Mouse (Mus musculus): ENCODE data around the gene Frat2.

Gene Frat2

DNA sequence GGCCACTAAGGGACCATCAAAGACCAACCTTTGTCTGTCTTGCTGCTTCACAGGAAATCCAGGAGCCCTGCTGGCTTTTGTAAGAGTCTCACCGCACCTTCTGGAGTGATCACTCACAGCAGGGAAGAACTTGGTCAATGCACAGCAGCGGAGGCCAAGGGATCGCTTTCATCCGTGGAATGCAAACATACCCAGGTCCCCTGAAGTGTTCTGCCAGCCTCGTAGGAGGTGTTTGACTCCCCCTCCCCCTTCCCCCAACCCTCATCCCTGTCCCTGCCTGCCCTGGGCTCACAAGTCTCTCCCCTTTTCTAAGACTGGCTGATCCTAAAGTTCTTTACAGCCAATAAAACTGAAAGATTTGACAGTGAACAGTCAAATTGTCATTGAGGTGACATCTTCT is 26.5 kb downstream of the Frat2 start:
- DNase-seq (ENCODE audit: low read depth, low spot score) = no peak

DNA sequence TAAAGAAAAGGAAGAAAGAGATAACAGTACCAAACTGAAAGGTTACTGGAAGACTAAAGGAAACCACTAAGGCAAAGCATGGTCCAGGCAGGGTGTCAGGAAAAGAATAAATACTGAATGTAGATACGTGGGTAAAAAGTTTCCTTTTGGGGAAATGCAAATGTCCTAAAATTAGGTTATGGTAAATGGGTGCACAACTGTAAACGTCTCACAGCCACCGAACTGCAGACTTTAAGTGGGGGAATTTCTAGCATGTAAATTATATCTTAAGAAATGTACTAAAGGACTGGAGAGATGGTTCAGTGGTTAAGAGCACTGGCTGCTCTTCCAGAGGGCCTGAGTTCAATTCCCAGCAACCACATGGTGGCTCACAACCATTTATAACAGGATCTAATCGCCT is 29.2 kb downstream of the Frat2 start:
- DNase-seq (ENCODE audit: low read depth, low spot score) = no peak

DNA sequence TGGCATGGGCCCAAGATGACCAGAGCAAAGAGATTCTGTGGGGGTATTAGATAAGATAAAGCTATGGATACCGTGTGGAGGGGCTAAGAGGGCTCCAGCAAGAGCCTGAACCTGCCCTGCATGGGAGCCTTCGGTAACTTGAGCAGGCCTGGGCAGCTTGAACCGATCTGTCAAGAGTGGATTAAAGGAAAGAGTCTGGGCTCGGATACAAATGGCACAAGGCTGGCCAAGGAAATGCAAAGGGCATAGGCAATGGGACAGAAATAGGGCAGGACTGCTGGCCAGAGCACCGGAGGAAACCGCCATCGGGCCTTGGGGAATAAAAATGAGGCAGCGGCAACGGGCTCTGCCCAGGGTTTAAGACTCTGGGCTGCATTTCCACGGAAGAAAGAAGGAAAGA is 30.6 kb downstream of the Frat2 start:
- DNase-seq (ENCODE audit: low read depth, low spot score) = no peak

DNA sequence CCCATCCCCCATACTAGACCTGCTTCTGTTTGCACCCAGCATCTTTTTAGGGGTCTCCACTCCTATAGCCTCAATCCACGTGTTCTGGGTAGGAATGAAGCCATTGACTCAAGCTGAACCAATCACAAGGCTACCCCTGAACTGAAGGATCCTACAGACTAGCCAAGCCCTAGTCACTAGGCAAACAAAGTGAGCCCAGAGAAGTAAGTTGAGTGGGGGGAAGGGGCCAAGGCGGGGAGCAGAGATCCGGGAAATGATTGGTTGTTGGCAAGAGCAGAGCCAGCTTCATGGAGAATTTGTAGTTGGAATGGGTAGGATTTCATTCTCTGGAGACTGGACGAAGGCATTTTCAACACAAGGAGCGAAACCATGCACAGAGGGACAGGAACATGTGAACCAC is 31.0 kb downstream of the Frat2 start:
- DNase-seq (ENCODE audit: low read depth, low spot score) = no peak

DNA sequence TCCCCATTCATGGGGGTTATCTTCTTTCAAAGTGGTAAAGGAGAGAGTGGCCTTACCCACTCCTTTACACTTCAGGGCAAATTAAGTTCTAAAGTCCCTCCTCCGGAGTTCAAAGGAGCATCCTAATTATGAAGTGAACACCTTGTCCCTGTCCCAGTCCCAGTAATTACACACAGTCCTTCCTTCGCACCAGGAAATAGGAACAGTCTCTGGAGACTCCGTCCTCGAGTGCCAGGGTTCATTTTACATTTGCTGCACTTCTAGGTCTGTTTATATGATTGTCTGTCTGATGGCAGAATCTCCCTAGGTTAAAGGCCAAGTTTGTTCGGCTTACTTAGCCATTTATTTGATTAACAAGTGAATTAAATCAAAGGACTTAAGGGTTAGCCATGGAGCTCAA is 31.5 kb downstream of the Frat2 start:
- no peak for DNase-seq (ENCODE audit: low read depth, low spot score)

DNA sequence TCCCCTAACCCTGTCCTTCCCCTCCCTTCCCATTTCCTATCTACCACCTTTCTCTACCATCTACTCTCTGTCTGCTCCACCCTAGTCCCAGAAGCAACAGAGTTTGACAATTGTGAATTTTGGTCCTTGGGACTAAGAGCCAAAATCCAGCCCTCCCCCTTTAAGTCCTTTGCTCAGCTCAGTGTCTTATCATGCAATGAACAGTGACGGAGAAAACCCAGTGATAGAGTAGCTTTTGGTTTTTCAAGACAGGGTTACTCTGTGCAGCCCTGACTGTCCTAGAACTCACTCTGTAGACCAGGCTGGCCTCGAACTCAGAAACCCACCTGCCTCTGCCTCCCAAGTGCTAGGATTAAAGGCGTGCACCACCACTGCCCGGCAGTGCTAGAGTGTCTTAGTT is 34.6 kb downstream of the Frat2 start:
- DNase-seq (ENCODE audit: low read depth, low spot score) = no peak

DNA sequence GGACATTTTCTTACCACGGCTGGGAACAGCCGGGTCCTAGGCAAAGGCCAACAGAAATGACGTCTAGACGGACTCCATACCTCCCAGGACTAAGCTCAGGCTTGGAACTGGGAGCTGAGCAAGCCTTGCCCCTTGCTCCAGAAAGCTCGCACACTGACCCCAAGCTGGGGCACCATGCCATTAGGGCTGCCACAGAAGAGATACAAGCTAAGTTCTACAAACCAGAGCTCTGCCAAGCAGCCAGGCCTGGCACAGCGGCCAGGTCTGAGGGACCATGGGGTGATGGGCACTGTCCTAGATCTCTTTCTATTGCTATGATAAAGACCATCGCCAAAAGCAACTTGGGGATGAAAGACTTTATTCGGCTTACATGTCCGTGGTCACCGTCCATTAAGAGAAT is 35.4 kb downstream of the Frat2 start:
- DNase-seq (ENCODE audit: low read depth, low spot score) = no peak

DNA sequence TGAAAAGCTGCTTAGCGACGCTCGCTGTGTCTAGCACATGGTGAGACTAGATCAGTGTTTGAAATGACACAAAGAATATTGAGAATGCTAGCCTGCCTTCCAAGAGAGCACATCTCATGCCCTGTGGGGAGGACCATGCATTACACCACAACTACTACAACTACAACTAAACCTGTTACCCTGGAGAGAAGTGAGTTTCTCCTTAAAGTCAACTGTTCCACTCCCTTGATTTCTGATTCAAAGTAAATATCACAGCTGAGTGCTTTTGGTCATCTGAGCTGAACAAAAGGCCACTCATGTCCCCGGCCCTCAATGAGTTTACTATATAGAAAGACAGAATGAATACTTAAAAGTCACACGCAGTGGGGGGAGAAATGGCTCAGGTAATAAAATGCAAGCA is 37.9 kb downstream of the Frat2 start:
- DNase-seq (ENCODE audit: low read depth, low spot score) = no peak

DNA sequence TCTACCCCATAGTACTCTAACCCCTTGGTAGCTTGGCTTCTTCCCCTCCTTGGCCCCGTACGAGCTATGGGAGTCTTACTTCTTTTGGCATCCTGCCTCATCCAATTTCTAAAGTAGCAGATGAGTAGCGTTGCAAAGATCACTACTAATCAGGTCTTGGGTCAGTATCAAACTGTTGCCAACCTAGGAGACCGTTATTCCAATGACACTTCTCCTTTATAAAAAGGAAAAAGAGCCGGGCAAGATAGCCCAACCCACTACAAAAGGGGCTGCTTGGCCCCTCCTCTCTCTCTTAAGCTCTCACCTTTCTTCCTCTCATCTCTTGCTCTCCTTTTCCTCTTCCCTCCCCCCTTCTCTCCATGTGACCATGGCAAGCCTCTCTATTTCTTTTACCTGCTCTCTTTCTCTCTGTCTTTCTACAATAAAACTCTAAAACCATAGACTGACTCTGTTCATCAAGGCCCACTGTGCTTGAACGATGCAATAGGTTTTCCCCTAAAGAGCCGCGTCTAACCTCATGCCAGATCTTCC is 39.8 kb downstream of the Frat2 start:
- no peak for DNase-seq (ENCODE audit: low read depth, low spot score)

DNA sequence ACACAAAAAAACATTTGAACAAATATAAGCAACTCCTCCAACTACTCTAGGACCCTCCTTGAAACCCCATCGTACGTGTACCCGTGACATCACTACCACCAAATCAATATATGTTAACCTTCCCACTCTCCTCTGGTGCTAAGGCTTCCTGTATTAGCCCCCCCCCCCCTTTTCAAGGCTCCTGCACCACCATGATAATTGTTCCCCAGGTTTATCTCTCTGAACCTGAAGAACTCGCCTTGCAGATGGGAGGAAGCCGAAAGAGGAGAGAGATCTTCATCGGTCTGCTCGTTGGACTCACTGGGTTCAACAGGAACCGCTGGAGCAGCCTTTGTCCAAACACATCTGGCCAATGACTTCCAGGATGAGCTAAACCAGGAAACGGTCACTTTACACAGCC is 40.4 kb downstream of the Frat2 start:
- DNase-seq (ENCODE audit: low read depth, low spot score) = no peak

DNA sequence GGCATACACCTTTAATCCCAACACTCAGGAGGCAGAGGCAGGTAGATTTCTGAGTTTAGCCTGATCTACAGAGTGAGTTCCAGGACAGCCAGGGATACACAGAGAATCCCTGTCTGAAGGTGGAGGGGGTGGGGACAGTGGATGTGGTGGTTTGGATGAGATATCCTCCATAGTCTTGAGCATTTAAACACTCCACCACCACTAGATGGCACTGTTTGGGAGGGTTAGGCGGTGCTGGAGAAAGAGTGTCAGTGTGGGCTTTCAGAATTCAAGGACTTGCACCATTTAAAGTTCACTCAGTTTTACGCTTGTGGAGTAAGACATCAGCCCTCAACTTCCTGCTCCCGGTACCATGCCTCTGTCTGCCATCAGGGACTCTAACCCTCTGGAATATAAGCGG is 42.1 kb downstream of the Frat2 start:
- DNase-seq (ENCODE audit: low read depth, low spot score) = no peak

DNA sequence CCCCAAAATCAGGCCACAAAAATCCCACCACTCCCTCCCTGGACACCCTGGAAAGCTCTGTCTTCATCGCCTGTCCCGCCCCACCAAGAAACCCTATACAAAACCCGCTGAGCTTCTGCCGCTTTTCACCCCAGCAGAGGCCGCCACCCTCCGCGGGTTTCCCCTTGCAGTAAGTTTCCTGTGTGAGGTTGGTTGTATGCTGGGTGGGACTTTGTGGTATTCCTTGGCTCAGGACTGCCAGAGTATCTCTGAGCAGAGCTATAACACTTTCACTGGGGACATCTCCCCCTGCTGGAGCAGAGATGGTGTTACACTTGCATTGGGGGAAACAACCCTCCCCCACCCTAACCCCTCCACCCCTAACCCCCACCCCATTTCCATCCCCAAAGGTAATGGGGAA is 44.6 kb downstream of the Frat2 start:
- no peak for DNase-seq (ENCODE audit: low read depth, low spot score)

DNA sequence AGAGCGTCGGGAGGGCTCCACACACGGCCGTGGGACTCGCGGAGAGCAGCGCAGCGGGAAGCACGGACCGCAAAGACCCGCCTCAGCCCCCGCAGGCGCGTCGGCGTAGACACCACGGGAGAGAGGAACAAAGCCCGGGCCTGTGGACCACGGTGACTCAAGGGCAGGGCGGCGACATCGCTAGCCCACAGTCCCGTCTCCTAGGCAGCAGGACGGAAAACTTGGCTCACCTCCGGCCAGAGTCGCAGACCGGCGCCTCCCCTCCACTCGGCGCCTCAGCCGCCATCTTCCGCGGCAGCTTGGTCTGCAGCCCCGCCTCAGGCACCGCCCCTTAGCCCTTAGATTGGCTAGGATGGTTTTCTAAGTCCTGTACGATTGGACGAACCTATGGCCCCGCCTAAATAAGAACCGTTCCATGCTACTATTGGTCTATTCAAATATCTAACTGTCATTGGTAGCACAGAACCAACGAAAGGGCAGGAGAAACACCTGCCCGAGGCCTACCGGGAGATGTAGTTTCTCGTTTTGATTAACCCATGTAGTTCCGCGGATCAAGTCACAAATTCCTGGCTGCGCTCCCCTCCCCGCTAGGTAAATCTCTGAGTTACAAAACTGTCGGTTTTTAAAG is 46.1 kb downstream of the Frat2 start, which contains the start of gene Arhgap19:
Arhgap19 (minus strand) TSS at position 306 of the 628 bp plus-strand sequence.
- peak; percentile 94 for DNase-seq (ENCODE audit: low read depth, low spot score)

DNA sequence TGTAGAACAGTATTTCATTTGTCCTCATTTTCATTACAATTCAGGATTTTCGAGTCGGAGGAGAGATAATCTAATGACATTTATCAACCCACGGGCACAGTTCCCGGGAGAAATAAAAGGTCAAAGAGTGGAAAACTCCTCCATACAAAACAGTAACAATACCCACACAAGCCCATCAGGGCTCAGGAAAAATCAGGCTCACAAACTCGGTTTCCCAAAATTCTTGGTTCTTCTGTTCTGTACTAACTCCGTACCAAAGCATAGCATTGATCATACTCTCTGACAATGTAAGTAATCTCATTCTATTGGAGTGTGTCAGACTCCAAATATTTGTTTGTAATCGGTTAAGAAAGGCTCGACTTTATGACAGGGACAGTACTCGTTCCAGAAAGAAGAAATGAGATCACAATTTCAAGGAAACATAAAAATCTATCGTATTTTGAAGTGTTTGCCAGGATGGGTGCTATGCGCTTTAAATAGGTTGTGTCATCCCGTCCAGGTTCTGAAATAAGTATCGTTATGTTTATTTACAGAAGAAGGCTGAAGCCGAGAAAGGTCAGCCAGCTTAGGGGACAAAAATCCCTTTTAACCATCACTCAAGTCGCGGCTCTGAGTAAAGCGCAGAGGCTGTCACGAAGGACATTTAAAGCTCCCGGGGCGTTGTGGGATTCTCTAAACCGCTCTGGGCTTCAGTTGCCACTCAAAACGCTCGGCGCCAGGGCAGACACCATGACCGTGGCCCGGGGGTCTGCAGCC is 46.8 kb downstream of the Frat2 start:
- no peak for DNase-seq (ENCODE audit: low read depth, low spot score)

DNA sequence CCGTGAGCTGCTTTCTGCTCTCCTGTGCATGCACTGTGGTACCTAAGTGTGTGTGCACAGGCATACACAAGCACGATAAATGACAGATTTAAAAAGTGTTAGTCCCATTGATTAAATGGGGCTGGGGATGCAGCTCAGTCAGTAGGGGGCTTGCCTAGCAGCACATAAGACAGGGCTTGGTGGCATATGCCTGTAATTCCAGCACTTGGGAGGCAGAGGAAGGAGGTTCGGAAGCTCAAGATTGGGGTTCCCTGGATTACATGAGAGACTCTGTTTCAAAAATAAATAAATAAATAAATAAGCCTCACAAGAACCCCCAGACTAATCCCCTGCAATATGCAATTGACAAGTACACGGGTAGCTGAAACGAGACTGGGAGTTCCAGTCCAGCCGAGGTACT is 47.5 kb downstream of the Frat2 start:
- DNase-seq (ENCODE audit: low read depth, low spot score) = no peak

DNA sequence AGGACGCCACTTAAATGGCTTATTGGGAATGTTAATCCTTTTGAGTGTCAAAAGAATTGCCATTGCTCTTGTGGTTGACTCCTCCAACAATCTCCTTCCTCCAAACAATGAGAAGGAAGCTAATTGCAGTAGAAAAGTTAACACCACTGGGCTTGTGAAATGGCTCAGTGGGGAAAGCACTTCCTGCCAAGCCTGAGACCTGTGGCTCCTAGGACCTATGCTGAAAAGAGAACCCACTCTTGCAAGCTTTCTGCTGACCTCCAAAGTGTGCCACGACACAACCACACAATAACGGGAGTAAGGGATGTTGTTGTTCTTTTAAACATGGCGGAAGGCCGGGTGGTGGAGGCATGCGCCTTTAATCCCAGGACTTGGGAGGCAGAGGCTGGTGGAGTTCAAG is 50.4 kb downstream of the Frat2 start:
- DNase-seq (ENCODE audit: low read depth, low spot score) = no peak

DNA sequence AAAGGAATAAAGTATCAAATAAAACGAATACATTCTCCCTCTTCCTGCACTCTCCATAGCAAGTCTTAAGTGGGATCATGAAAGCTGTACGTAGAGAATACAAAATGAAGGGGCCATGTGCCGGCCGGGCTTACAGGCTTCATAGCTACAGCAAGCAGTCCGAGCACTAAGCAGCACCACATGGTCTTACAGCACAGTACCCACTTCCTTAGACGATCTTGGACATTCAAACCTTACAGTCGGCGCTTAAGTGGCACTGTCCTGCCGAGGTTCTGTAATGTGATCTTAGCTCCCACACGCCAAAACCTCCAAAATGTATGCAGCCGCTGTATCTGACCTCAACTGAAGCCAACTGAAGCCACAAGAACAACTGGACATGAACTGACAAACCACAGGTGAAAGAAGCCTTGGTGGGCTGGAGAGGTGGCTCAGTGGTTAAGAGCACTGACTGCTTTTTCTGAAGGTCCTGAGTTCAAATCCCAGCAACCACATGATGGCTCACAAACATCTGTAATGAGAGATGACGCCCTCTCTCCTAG is 51.1 kb downstream of the Frat2 start:
- DNase-seq (ENCODE audit: low read depth, low spot score) = no peak

DNA sequence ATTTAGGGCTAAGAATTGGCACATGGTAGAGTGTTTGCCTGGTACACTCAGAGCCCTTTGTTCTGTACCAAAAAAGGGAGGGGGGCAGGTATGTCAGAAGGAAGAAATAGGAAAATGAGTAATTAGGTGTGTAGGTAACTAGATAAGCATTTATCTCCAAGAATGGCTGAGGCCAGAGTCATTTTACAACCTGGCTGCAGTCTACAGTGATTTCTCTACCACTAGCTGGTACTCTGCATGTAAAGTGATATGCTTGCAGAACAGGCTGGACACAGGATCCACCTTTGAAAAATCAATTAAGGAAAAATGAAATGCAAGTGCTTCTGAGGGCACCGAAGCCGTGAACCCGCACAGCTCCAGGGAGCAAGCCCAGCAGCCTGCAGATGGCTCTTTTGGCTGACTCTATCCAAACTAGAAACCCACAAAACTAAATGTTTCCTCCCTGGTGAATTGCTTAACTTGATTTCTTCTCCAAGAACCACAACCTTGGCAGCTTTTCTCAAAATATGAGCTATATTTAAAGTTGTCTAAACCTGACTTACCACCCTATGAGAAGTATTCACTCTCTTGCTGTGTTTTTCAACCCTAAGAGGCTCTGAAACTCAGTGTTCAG is 51.7 kb downstream of the Frat2 start:
- no peak for DNase-seq (ENCODE audit: low read depth, low spot score)
